ENCODE assay signal across 9 mouse cellular contexts in the genomic region with DNA sequence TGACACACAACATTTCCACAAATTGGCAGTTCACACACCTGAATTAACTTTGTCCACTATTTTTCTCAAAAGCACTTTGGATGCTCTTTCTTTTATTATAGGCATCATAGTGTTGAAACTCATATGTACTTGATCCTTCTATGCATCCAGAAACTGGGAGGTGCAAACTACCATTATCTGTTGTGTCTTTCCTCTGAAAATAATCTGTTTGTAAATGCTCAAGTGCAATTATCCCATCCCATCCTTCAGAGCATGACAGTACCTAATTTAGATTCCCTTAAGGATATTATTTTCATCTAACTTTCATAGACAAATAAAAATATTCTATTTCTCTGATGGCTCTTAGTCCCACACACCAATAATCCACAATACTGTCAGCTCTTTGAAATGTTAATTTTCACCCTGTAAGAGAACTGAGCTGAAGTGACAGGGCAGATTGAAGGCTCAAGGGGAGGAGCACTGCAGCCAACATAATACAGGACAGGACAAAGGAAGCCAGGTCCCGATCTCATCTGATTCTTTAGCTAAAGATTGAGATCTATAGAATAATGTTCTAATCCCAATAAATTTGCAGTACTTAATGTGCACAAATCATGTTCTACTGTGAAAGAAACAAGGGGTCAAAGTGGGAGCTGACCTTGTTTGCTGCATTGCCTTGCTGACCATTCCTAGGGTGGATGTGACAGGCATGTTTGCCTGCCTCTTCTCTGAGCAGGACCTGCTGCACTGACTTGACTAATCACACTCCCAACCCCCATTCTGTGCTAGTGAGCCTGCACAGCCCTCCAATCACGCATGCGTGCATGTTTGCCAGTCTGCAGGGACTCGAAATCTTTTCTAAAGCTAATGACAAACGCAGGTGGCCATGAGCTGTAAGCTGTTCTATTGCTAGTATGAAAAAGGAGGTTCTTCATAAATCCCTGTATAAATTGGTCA. TPM values are rescaled to one million over a fixed set of nuclear protein-coding genes. Genes with fewer than 3 reads are reported as not detected.
DNase-seq lines count a peak whose midpoint lies in the region; ATAC-seq and TF ChIP-seq lines count a peak whose summit lies in the region.
"Had no signal": no experiment of that assay in that cellular context is flagged by ENCODE, and none has a peak within 500 bp of the region (broad histone marks: within the 10 kb centered on the region; RNA-seq: fewer than 3 reads in every experiment).

No protein-coding gene starts in this region.

- H3K4me2 ChIP-seq in neural tube, embryonic 14.5 days (ENCODE audit: low read depth, low read length), result peak overlapping the region; percentile 4; the same call in 1 of the 2 replicates
- H3K4me2 ChIP-seq in intestine, embryonic 16.5 days (ENCODE audit: low read depth, low read length), result no peak overlapping the region
- H3K4me2 ChIP-seq: lung, embryonic 14.5 days had no signal

- no peak for TF ChIP-seq CTCF in heart, adult 2 months (IDR thresholded peaks at IDR 0.05)

- peak overlapping the region; percentile 18; the same call in 1 of the 2 replicates for H3K4me3 ChIP-seq in neural tube, embryonic 14.5 days (ENCODE audit: low read depth, low read length)
- H3K4me3 ChIP-seq in intestine, embryonic 16.5 days (ENCODE audit: low read length), result no peak overlapping the region
- H3K4me3 ChIP-seq in heart, adult 2 months, result no peak overlapping the region

- H3K9ac ChIP-seq in neural tube, embryonic 14.5 days (replicated peaks; ENCODE audit: low read depth, low read length), result 0 out of 2 replicates have a peak overlapping the region, but pooled peaks have one; percentile 12
- H3K9ac ChIP-seq in intestine, embryonic 16.5 days (ENCODE audit: low read depth, low read length), result no peak overlapping the region
- H3K9ac ChIP-seq in heart, adult 2 months (ENCODE audit: low read depth, low read length), result no peak overlapping the region
- H3K9ac ChIP-seq: lung, embryonic 14.5 days had no signal

- intact Hi-C loops in heart, postnatal 14 days (cut with DNase I), result no loop called here
- intact Hi-C loops in heart, adult 2 months (cut with DNase I), result no loop called here

- no peak for TF ChIP-seq POLR2A in heart, adult 2 months (IDR thresholded peaks at IDR 0.05; ENCODE audit: insufficient read depth, low read depth, low read length)

- no peak for TF ChIP-seq EP300 in heart, adult 2 months (IDR thresholded peaks at IDR 0.05; ENCODE audit: insufficient read depth, low read depth, low read length)

- peak; percentile 70 to 82 for DNase-seq in cerebellum, postnatal 10 days
- peak; percentile 8 to 21 for DNase-seq in frontal cortex, postnatal 14 days (ENCODE audit: low spot score in 2 of 2)
- DNase-seq in left cerebral cortex, adult 18-20 months (ENCODE audit: low spot score in 2 of 2), result peak; percentile 8 to 9
- DNase-seq in heart, postnatal 14 days, result no peak
- no peak for DNase-seq in heart, adult 2 months
- DNase-seq in yolk sac, embryonic 10.5 days (ENCODE audit: low spot score), result no peak
- DNase-seq: lung, embryonic 14.5 days had no signal

- 51% methylated on average over 5 of the region's 5 CpGs for WGBS in neural tube, embryonic 14.5 days
- 62% methylated on average over 5 of the region's 5 CpGs for WGBS in intestine, embryonic 16.5 days
- WGBS in heart, adult 2 months, result 61% methylated on average over 5 of the region's 5 CpGs

- no peaks in the 10 kb centered on the region for H3K79me2 ChIP-seq in heart, adult 2 months (replicated peaks; ENCODE audit: control insufficient read depth, insufficient read depth, low read length)

- H3K27me3 ChIP-seq in neural tube, embryonic 14.5 days (ENCODE audit: control insufficient read depth, insufficient read depth, low read length), result no peaks in the 10 kb centered on the region
- no peaks in the 10 kb centered on the region for H3K27me3 ChIP-seq in intestine, embryonic 16.5 days (replicated peaks; ENCODE audit: control insufficient read depth, insufficient read depth, low read length)
- no peaks in the 10 kb centered on the region for H3K27me3 ChIP-seq in heart, adult 2 months (ENCODE audit: control insufficient read depth, insufficient read depth, low read length)

- H3K4me1 ChIP-seq in neural tube, embryonic 14.5 days (ENCODE audit: control insufficient read depth, insufficient read depth, low read length), result no peaks in the 10 kb centered on the region
- H3K4me1 ChIP-seq in intestine, embryonic 16.5 days (ENCODE audit: control insufficient read depth, insufficient read depth, low read length), result no peaks in the 10 kb centered on the region
- H3K4me1 ChIP-seq in heart, adult 2 months (ENCODE audit: control insufficient read depth, insufficient read depth, low read length), result no peaks in the 10 kb centered on the region

- no peaks in the 10 kb centered on the region for H3K36me3 ChIP-seq in neural tube, embryonic 14.5 days (ENCODE audit: control insufficient read depth, insufficient read depth, low read length)
- no peaks in the 10 kb centered on the region for H3K36me3 ChIP-seq in intestine, embryonic 16.5 days (ENCODE audit: control insufficient read depth, insufficient read depth, low read length)
- no peaks in the 10 kb centered on the region for H3K36me3 ChIP-seq in heart, adult 2 months (ENCODE audit: control insufficient read depth, insufficient read depth, low read length)

- ATAC-seq in neural tube, embryonic 14.5 days (ENCODE audit: low read depth), result peak; percentile 93
- ATAC-seq in intestine, embryonic 16.5 days, result no peak

- H3K27ac ChIP-seq in neural tube, embryonic 14.5 days (ENCODE audit: low read depth, low read length), result peak overlapping the region; percentile 61; the same call in 1 of the 2 replicates
- H3K27ac ChIP-seq in intestine, embryonic 16.5 days (ENCODE audit: low read length), result no peak overlapping the region
- H3K27ac ChIP-seq in heart, adult 2 months, result no peak overlapping the region

- H3K9me3 ChIP-seq in neural tube, embryonic 14.5 days (ENCODE audit: control insufficient read depth, low read length), result no peaks in the 10 kb centered on the region
- no peaks in the 10 kb centered on the region for H3K9me3 ChIP-seq in intestine, embryonic 16.5 days (ENCODE audit: control insufficient read depth, low read length)

RNA-seq across cellular contexts. Expression of a gene that starts 30.5 kb away (rescaled TPM):
- 100 to 1,000 TPM; 871 to 902 TPM for total RNA-seq in left cerebral cortex, adult 18-20 months (2021)
- 977 and 1,218 TPM in 2 replicates for polyA plus RNA-seq in neural tube, embryonic 14.5 days (2014; fragmentation: Nextera tagmentation; extraction: Ambion mirVana)
- polyA plus RNA-seq in intestine, embryonic 16.5 days (2015; fragmentation: Nextera tagmentation; extraction: Ambion mirVana), result 39.3 and 44.4 TPM in 2 replicates
- total RNA-seq in heart, postnatal 14 days (2021), result 100 to 1,000 TPM; 134 to 144 TPM
- total RNA-seq in heart, adult 2 months (2021), result 100 to 1,000 TPM in 1 of 2 experiments, 10 to 100 TPM in 1; 98.6 to 105 TPM
- polyA plus RNA-seq in heart, adult 2 months (2012; rRNA removed), result 53.6 and 84.7 TPM in 2 replicates

Comparison
In these comparisons a context has a peak if more than half of its experiments do, and no peak if none do; other contexts are left out.
1. DNase-seq: peak in cerebellum, postnatal 10 days (2 of 2), frontal cortex, postnatal 14 days (2 of 2) and left cerebral cortex, adult 18-20 months (2 of 2); none in heart, postnatal 14 days (0 of 2), heart, adult 2 months (0 of 2) and yolk sac, embryonic 10.5 days (single experiment).
2. RNA of a gene that starts 30.5 kb away (total RNA-seq): 871 to 902 TPM in left cerebral cortex, adult 18-20 months; 134 to 144 TPM in heart, postnatal 14 days and 98.6 to 105 TPM in heart, adult 2 months; every median in the first group is over 4 times any median in the second.